Mouse (Mus musculus) midbrain, embryonic 12.5 days (tissue): ENCODE results near the gene Gsdmc3. TPM values are rescaled to one million over a fixed set of nuclear protein-coding genes. Genes with fewer than 3 reads are reported as not detected.
"Not testable (repeated sequence)": the region's sequence is repeated elsewhere in the genome, so short reads cannot be mapped to it uniquely, and the experiment has no call there.

Experiments
- ATAC-seq: fragments of 200-750 bp; cut with Nextera tagmentation; 2 replicates; pipeline ENCODE4 v1.8.0; 2017; ENCODE audit warnings: low read depth, moderate TSS enrichment, moderate library complexity; ENCODE audit not compliant: low FRiP score
- H3K27ac ChIP-seq: fragments of 300-500 bp; sonication (generic); replicated peaks from 2 replicates; pipeline ENCODE4 v1.5.1; 2016; ENCODE audit warnings: mild to moderate bottlenecking
- H3K27me3 ChIP-seq: fragments of 300-500 bp; sonication (generic); 2 replicates; pipeline ENCODE4 v1.6.1; 2016; ENCODE audit warnings: mild to moderate bottlenecking
- H3K36me3 ChIP-seq: fragments of 300-500 bp; sonication (generic); 2 replicates; pipeline ENCODE4 v1.6.1; 2016
- H3K4me1 ChIP-seq: fragments of 300-500 bp; sonication (generic); 2 replicates; pipeline ENCODE4 v1.6.1; 2016
- H3K4me2 ChIP-seq: fragments of 300-500 bp; sonication (generic); replicated peaks from 2 replicates; pipeline ENCODE4 v1.6.1; 2016; ENCODE audit warnings: mild to moderate bottlenecking, moderate library complexity
- H3K4me3 ChIP-seq: fragments of 300-500 bp; sonication (generic); 2 replicates; pipeline ENCODE4 v1.5.1; 2016; ENCODE audit warnings: mild to moderate bottlenecking
- H3K9ac ChIP-seq: fragments of 300-500 bp; sonication (generic); replicated peaks from 2 replicates; pipeline ENCODE4 v1.6.1; 2016; ENCODE audit warnings: mild to moderate bottlenecking, moderate library complexity
- H3K9me3 ChIP-seq: fragments of 300-500 bp; sonication (generic); 2 replicates; pipeline ENCODE4 v1.6.1; 2016; ENCODE audit warnings: mild to moderate bottlenecking
- WGBS: fragments of 180-500 bp; shearing (Covaris S2); methylation state at CpG from one replicate; pipeline ENCODE4 v1.1.7; 2016; 5-methylcytosine and 5-hydroxymethylcytosine counted together
- polyA plus RNA-seq: library from polyadenylated mRNA; unstranded; fragments of >200 nt; fragmentation: Nextera tagmentation; extraction: Ambion mirVana; gene quantifications from 2 replicates; pipeline ENCODE4 v1.2.1, GENCODE M21; 2016

The Gsdmc3 gene
- not detected in 2 replicates for polyA plus RNA-seq

- not testable (repeated sequence) for H3K27me3 ChIP-seq, ATAC-seq, H3K9ac ChIP-seq, H3K9me3 ChIP-seq, H3K36me3 ChIP-seq, H3K4me1 ChIP-seq, H3K4me3 ChIP-seq, H3K4me2 ChIP-seq, H3K27ac ChIP-seq
- 94% methylated on average over 1 of the region's 3 CpGs for WGBS
Observed at GRCm38 (mm10) chr15:63878458-63878857, at the start of gene Gsdmc3. Gene Gsdmc3, minus strand, starts transcription at chr15:63878558.

- Histone ChIP-seq H3K27ac (no peak overlapping the region), H3K27me3 (no peaks in the 10 kb centered on the region), H3K4me3 (no peak overlapping the region), H3K9ac (no peak overlapping the region), H3K36me3 (peaks cover 20% of the 10 kb centered on the region), H3K9me3 (no peaks in the 10 kb centered on the region), H3K4me2 (no peak overlapping the region), H3K4me1 (no peaks in the 10 kb centered on the region)
- WGBS, result 93% methylated on average over 3 of the region's 3 CpGs
- no peak for ATAC-seq
Observed at GRCm38 (mm10) chr15:63926201-63926600, 47.8 kb upstream of the Gsdmc3 start.

GRCm38 (mm10) chr15:63924484-63924883 is 46.1 kb upstream of the Gsdmc3 start:
- H3K4me1 ChIP-seq, result no peaks in the 10 kb centered on the region
- WGBS, result 100% methylated on average over 1 of the region's 1 CpGs
- H3K36me3 ChIP-seq, result peaks cover 9% of the 10 kb centered on the region
- no peak overlapping the region for H3K27ac ChIP-seq
- H3K4me2 ChIP-seq, result no peak overlapping the region
- H3K9me3 ChIP-seq, result no peaks in the 10 kb centered on the region
- no peak overlapping the region for H3K4me3 ChIP-seq
- H3K9ac ChIP-seq, result no peak overlapping the region
- no peak for ATAC-seq
- H3K27me3 ChIP-seq, result no peaks in the 10 kb centered on the region

GRCm38 (mm10) chr15:63921618-63922017 is 43.3 kb upstream of the Gsdmc3 start:
- not testable (repeated sequence) for H3K4me1 ChIP-seq, H3K27me3 ChIP-seq, H3K4me2 ChIP-seq, ATAC-seq, H3K27ac ChIP-seq, H3K9me3 ChIP-seq, H3K36me3 ChIP-seq, H3K4me3 ChIP-seq, H3K9ac ChIP-seq
- 87% methylated on average over 2 of the region's 5 CpGs for WGBS

GRCm38 (mm10) chr15:63919728-63920127 is 41.4 kb upstream of the Gsdmc3 start:
- 80% methylated on average over 2 of the region's 2 CpGs for WGBS

GRCm38 (mm10) chr15:63916584-63916983 is 38.2 kb upstream of the Gsdmc3 start:
- H3K27ac ChIP-seq, H3K4me2 ChIP-seq, H3K27me3 ChIP-seq, H3K4me3 ChIP-seq, H3K9me3 ChIP-seq, H3K36me3 ChIP-seq, ATAC-seq, H3K9ac ChIP-seq, H3K4me1 ChIP-seq: not testable (repeated sequence)
- 83% methylated on average over 4 of the region's 4 CpGs for WGBS

More at GRCm38 (mm10) chr15:63919728-63920127, 41.4 kb upstream of the Gsdmc3 start:
- H3K9ac ChIP-seq, ATAC-seq, H3K4me2 ChIP-seq, H3K4me1 ChIP-seq, H3K36me3 ChIP-seq, H3K27ac ChIP-seq, H3K27me3 ChIP-seq, H3K9me3 ChIP-seq, H3K4me3 ChIP-seq: not testable (repeated sequence)

- not testable (repeated sequence) for H3K36me3 ChIP-seq
Observed at GRCm38 (mm10) chr15:63912197-63912596, 33.8 kb upstream of the Gsdmc3 start, which contains the start of gene Gsdmc4. Gene Gsdmc4, minus strand, starts transcription at chr15:63912297.

GRCm38 (mm10) chr15:63909896-63910295 is 31.5 kb upstream of the Gsdmc3 start:
- not testable (repeated sequence) for ATAC-seq, H3K4me1 ChIP-seq, H3K9ac ChIP-seq, H3K27ac ChIP-seq, H3K27me3 ChIP-seq, H3K9me3 ChIP-seq, H3K4me2 ChIP-seq, H3K4me3 ChIP-seq, H3K36me3 ChIP-seq

More at GRCm38 (mm10) chr15:63912197-63912596, 33.8 kb upstream of the Gsdmc3 start, which contains the start of gene Gsdmc4:
- ATAC-seq, H3K4me1 ChIP-seq, H3K9ac ChIP-seq, H3K9me3 ChIP-seq, H3K4me3 ChIP-seq, H3K27me3 ChIP-seq, H3K4me2 ChIP-seq, H3K27ac ChIP-seq: not testable (repeated sequence)
- 91% methylated on average over 2 of the region's 2 CpGs for WGBS

- not testable (repeated sequence) for H3K27ac ChIP-seq, H3K9ac ChIP-seq, H3K4me3 ChIP-seq, ATAC-seq, H3K4me2 ChIP-seq, H3K36me3 ChIP-seq, H3K9me3 ChIP-seq, H3K4me1 ChIP-seq, H3K27me3 ChIP-seq
- 38% methylated on average over 9 of the region's 9 CpGs for WGBS
Observed at GRCm38 (mm10) chr15:63895560-63896353, 17.4 kb upstream of the Gsdmc3 start.

GRCm38 (mm10) chr15:63888440-63888839 is 10.1 kb upstream of the Gsdmc3 start:
- ATAC-seq, result not testable (repeated sequence)

GRCm38 (mm10) chr15:63887949-63888348 is 9.6 kb upstream of the Gsdmc3 start:
- H3K27me3 ChIP-seq, H3K4me3 ChIP-seq, H3K9ac ChIP-seq, H3K27ac ChIP-seq, H3K4me1 ChIP-seq, H3K36me3 ChIP-seq, ATAC-seq, H3K9me3 ChIP-seq, H3K4me2 ChIP-seq: not testable (repeated sequence)
- WGBS, result no CpG with 5 or more reads among the region's 5 CpGs

More at GRCm38 (mm10) chr15:63888440-63888839, 10.1 kb upstream of the Gsdmc3 start:
- 75% methylated on average over 5 of the region's 5 CpGs for WGBS
- H3K27me3 ChIP-seq, H3K4me2 ChIP-seq, H3K4me1 ChIP-seq, H3K27ac ChIP-seq, H3K36me3 ChIP-seq, H3K4me3 ChIP-seq, H3K9ac ChIP-seq, H3K9me3 ChIP-seq: not testable (repeated sequence)

GRCm38 (mm10) chr15:63876160-63876559 is 2.2 kb downstream of the Gsdmc3 start:
- H3K9ac ChIP-seq, ATAC-seq, H3K27me3 ChIP-seq, H3K27ac ChIP-seq, H3K4me1 ChIP-seq, H3K4me2 ChIP-seq, H3K4me3 ChIP-seq, H3K36me3 ChIP-seq, H3K9me3 ChIP-seq: not testable (repeated sequence)

GRCm38 (mm10) chr15:63861965-63862364 is 16.4 kb downstream of the Gsdmc3 start:
- not testable (repeated sequence) for H3K4me2 ChIP-seq, H3K36me3 ChIP-seq, H3K27me3 ChIP-seq, H3K4me3 ChIP-seq, H3K9me3 ChIP-seq, H3K9ac ChIP-seq, H3K4me1 ChIP-seq, H3K27ac ChIP-seq, ATAC-seq
- 43% methylated on average over 5 of the region's 5 CpGs for WGBS
